Mouse (Mus musculus) thymus, adult 2 months (tissue): ENCODE data around the gene Znrf1.

ENCODE experiments used
- CTCF ChIP-seq: fragments of 200-500 bp; IDR thresholded peaks from 2 replicates; pipeline ENCODE4 v1.5.1; 2012; ENCODE audit warnings: mild to moderate bottlenecking, control low read depth, low read length, moderate library complexity, borderline replicate concordance; ENCODE audit not compliant: control insufficient read depth, poor library complexity, insufficient read depth; ENCODE audit errors: extremely low read depth
- POLR2A ChIP-seq: fragments of 200-500 bp; IDR thresholded peaks from 2 replicates; pipeline ENCODE4 v1.6.1; 2012; ENCODE audit warnings: mild to moderate bottlenecking, low read length, control low read depth, moderate library complexity; ENCODE audit not compliant: control insufficient read depth, poor library complexity, insufficient read depth; ENCODE audit errors: extremely low read depth

GRCm38 (mm10) chr8:111512941-111513340 lies 23.0 kb upstream of the Znrf1 start:
- no peak for TF ChIP-seq POLR2A
- no peak for TF ChIP-seq CTCF
